Mouse (Mus musculus) cortical plate, adult 2 months (tissue): ENCODE results near the gene Arhgef26.

Source experiments
- CTCF ChIP-seq: fragments of 200-500 bp; IDR thresholded peaks from 2 replicates; pipeline ENCODE4 v1.5.1; 2011; ENCODE audit warnings: mild to moderate bottlenecking, control low read depth, low read length; ENCODE audit not compliant: insufficient read depth; ENCODE audit errors: extremely low read depth
- POLR2A ChIP-seq: fragments of 200-500 bp; IDR thresholded peaks from 2 replicates; pipeline ENCODE4 v1.6.1; 2011; ENCODE audit warnings: mild to moderate bottlenecking, low read length, control low read depth; ENCODE audit not compliant: insufficient read depth; ENCODE audit errors: extremely low read depth

GRCm38 (mm10) chr3:62396109-62396508 lies 58.0 kb downstream of the Arhgef26 start:
- TF ChIP-seq POLR2A: no peak
- TF ChIP-seq CTCF: no peak
